Mouse (Mus musculus): Measurements from ENCODE around the gene Tex2. TPM values are rescaled to one million over a fixed set of nuclear protein-coding genes. Genes with fewer than 3 reads are reported as not detected.
"Not testable (repeated sequence)": the region's sequence is repeated elsewhere in the genome, so short reads cannot be mapped to it uniquely, and the experiment has no call there.

Tex2 gene
- polyA plus RNA-seq, 1 experiment from 2014 or later: 8.9 TPM

GRCm38 (mm10) chr11:106622056-106622455 lies 8.8 kb upstream of the Tex2 start:
- H3K36me3 ChIP-seq (ENCODE audit: insufficient read depth, low read length): no peaks in the 10 kb centered on the region
- H3K4me2 ChIP-seq (replicated peaks; ENCODE audit: low read depth, low read length): no peak overlapping the region
- H3K9ac ChIP-seq (replicated peaks; ENCODE audit: low read depth): no peak overlapping the region
- H3K4me1 ChIP-seq (ENCODE audit: insufficient read depth, low read depth, low read length): no peaks in the 10 kb centered on the region
- DNase-seq (ENCODE audit: low spot score) (no peak), ATAC-seq (no peak)
- H3K27me3 ChIP-seq (replicated peaks; ENCODE audit: insufficient read depth, low read length): no peaks in the 10 kb centered on the region
- 65% methylated on average over 8 of the region's 8 CpGs for WGBS
- TF ChIP-seq EP300 (IDR thresholded peaks at IDR 0.05) (no peak), CTCF (IDR thresholded peaks at IDR 0.05) (no peak)
- H3K27ac ChIP-seq (ENCODE audit: low read length): no peak overlapping the region
- H3K4me3 ChIP-seq (ENCODE audit: low read depth, low read length): no peak overlapping the region
- H3K9me3 ChIP-seq (ENCODE audit: low read length): no peaks in the 10 kb centered on the region

GRCm38 (mm10) chr11:106618768-106619167 lies 5.5 kb upstream of the Tex2 start:
- not testable (repeated sequence) for H3K4me3 ChIP-seq (ENCODE audit: low read depth, low read length); DNase-seq (ENCODE audit: low spot score); H3K4me1 ChIP-seq (ENCODE audit: insufficient read depth, low read depth, low read length); H3K36me3 ChIP-seq (ENCODE audit: insufficient read depth, low read length); H3K9me3 ChIP-seq (ENCODE audit: low read length); H3K4me2 ChIP-seq (replicated peaks; ENCODE audit: low read depth, low read length); H3K27ac ChIP-seq (ENCODE audit: low read length); ATAC-seq; H3K27me3 ChIP-seq (replicated peaks; ENCODE audit: insufficient read depth, low read length); H3K9ac ChIP-seq (replicated peaks; ENCODE audit: low read depth)
- WGBS: 72% methylated on average over 4 of the region's 4 CpGs

GRCm38 (mm10) chr11:106617821-106618580 lies 4.8 kb upstream of the Tex2 start:
- TF ChIP-seq CTCF (IDR thresholded peaks at IDR 0.05): no peak
- TF ChIP-seq EP300 (IDR thresholded peaks at IDR 0.05): no peak
- H3K4me3 ChIP-seq (ENCODE audit: low read depth, low read length): no peak overlapping the region
- no peaks in the 10 kb centered on the region; the same call in 1 of the 2 replicates for H3K4me1 ChIP-seq (ENCODE audit: insufficient read depth, low read depth, low read length)
- H3K27me3 ChIP-seq (replicated peaks; ENCODE audit: insufficient read depth, low read length): no peaks in the 10 kb centered on the region
- H3K9ac ChIP-seq (replicated peaks; ENCODE audit: low read depth): no peak overlapping the region
- no peaks in the 10 kb centered on the region for H3K9me3 ChIP-seq (ENCODE audit: low read length)
- no peak for ATAC-seq
- no peak for DNase-seq (ENCODE audit: low spot score)
- H3K27ac ChIP-seq (ENCODE audit: low read length): no peak overlapping the region
- WGBS: 75% methylated on average over 13 of the region's 13 CpGs
- no peak overlapping the region for H3K4me2 ChIP-seq (replicated peaks; ENCODE audit: low read depth, low read length)
- no peaks in the 10 kb centered on the region for H3K36me3 ChIP-seq (ENCODE audit: insufficient read depth, low read length)

DNA sequence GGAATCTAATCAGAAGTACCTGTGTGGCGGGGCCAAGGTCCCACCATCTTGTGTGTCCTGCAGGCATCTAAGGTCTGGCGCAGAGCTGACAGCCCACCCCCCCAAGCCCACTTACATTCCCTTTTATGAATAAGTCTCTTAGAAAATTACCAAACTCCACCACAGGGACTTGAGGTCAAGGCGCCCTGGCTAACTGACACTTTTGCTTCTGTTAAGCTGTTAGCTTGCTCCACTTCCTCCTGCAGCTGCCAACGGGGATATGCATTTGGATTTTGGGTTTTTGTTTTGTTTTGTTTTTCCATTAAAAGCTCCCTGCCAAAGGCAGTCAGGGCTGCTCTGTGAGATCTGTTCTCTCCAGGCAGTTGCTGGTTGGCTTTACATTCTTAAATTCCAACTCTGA lies 2.3 kb upstream of the Tex2 start:
- Histone ChIP-seq H3K4me3 (ENCODE audit: low read depth, low read length) (no peak overlapping the region), H3K9ac (replicated peaks; ENCODE audit: low read depth) (no peak overlapping the region), H3K27ac (ENCODE audit: low read length) (no peak overlapping the region), H3K36me3 (ENCODE audit: insufficient read depth, low read length) (no peaks in the 10 kb centered on the region), H3K27me3 (replicated peaks; ENCODE audit: insufficient read depth, low read length) (no peaks in the 10 kb centered on the region), H3K4me1 (ENCODE audit: insufficient read depth, low read depth, low read length) (peaks cover 4% of the 10 kb centered on the region; the same call in 1 of the 2 replicates), H3K4me2 (replicated peaks; ENCODE audit: low read depth, low read length) (no peak overlapping the region), H3K9me3 (ENCODE audit: low read length) (no peaks in the 10 kb centered on the region)
- ATAC-seq (no peak), DNase-seq (ENCODE audit: low spot score) (no peak)
- WGBS: 78% methylated on average over 4 of the region's 4 CpGs
- no peak for TF ChIP-seq EP300 (IDR thresholded peaks at IDR 0.05)
- TF ChIP-seq CTCF (IDR thresholded peaks at IDR 0.05): no peak

DNA sequence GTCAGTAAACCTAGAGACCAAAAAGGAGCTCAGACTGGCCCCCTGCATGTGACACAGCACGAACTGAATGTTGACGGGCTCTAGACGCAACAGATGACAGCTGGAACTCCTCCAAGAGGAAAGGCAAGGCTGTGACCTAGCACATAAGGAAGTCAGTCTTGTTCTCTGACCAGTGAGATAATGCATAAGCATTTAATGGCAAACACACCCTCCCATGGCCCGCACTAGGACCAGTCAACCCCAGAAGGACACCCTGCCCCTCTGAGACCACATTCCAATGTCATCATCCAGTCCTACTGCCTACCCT lies 1.1 kb upstream of the Tex2 start:
- H3K27me3 ChIP-seq (replicated peaks; ENCODE audit: insufficient read depth, low read length): no peaks in the 10 kb centered on the region
- no peak overlapping the region for H3K4me3 ChIP-seq (ENCODE audit: low read depth, low read length)
- H3K9ac ChIP-seq (replicated peaks; ENCODE audit: low read depth): no peak overlapping the region
- H3K4me2 ChIP-seq (replicated peaks; ENCODE audit: low read depth, low read length): no peak overlapping the region
- DNase-seq (ENCODE audit: low spot score): peak; percentile 62
- no peaks in the 10 kb centered on the region for H3K9me3 ChIP-seq (ENCODE audit: low read length)
- WGBS: 15% methylated on average over 4 of the region's 4 CpGs
- no peak for ATAC-seq
- H3K36me3 ChIP-seq (ENCODE audit: insufficient read depth, low read length): no peaks in the 10 kb centered on the region
- peaks cover 4% of the 10 kb centered on the region; the same call in 1 of the 2 replicates for H3K4me1 ChIP-seq (ENCODE audit: insufficient read depth, low read depth, low read length)
- 0 out of 2 replicates have a peak overlapping the region, but pooled peaks have one; percentile 49 for H3K27ac ChIP-seq (ENCODE audit: low read length)
- TF ChIP-seq CTCF (IDR thresholded peaks at IDR 0.05) (no peak), EP300 (IDR thresholded peaks at IDR 0.05) (peak; percentile 56)

DNA sequence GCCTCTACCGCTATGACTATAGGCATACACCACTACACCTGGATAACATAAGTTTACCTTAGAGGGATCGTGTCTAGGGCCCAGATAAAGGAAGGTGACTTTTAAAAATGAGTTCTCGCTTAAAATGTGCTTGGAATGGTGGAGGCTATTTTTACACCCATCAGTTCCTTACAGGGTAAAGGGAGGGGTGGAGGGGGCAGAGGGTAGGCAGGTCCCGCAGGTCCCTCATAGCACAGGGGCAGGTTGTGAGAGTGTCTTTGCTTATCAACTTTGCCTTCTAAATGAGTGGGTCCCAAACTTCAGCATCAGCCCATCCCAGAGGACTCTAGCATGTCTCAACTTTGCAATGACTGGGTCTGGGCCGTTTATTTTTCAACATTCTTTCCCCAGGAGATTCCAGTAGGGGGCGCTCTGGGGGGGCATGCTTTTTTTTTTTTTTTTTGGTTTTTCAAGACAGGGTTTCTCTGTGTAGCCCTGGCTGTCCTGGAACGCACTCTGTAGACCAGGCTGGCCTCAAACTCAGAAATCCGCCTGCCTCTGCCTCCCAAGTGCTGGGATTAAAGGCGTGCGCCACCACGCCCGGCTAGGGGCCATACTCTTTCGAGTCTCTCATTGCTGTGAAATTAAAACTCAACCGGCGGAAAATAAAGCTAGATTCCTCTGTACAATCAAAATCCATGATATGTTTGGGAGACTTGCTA lies 565 bp upstream of the Tex2 start:
- no peaks in the 10 kb centered on the region for H3K27me3 ChIP-seq (replicated peaks; ENCODE audit: insufficient read depth, low read length)
- H3K36me3 ChIP-seq (ENCODE audit: insufficient read depth, low read length): no peaks in the 10 kb centered on the region
- no peaks in the 10 kb centered on the region for H3K9me3 ChIP-seq (ENCODE audit: low read length)
- H3K4me1 ChIP-seq (ENCODE audit: insufficient read depth, low read depth, low read length): peaks cover 4% of the 10 kb centered on the region; the same call in 1 of the 2 replicates
- ATAC-seq: no peak
- H3K4me2 ChIP-seq (replicated peaks; ENCODE audit: low read depth, low read length): peak overlapping the region; percentile 81
- H3K4me3 ChIP-seq (ENCODE audit: low read depth, low read length): peak overlapping the region; percentile 93; the same call in 1 of the 2 replicates
- TF ChIP-seq EP300 (IDR thresholded peaks at IDR 0.05) (no peak), CTCF (IDR thresholded peaks at IDR 0.05) (peak; percentile 37)
- peak overlapping the region; percentile 94 for H3K27ac ChIP-seq (ENCODE audit: low read length)
- WGBS: 52% methylated on average over 14 of the region's 15 CpGs
- H3K9ac ChIP-seq (replicated peaks; ENCODE audit: low read depth): peak overlapping the region; percentile 13; the same call in 1 of the 2 replicates
- peak; percentile 22 for DNase-seq (ENCODE audit: low spot score)

All from lung, postnatal 0 days (tissue).